In the genomic region with DNA sequence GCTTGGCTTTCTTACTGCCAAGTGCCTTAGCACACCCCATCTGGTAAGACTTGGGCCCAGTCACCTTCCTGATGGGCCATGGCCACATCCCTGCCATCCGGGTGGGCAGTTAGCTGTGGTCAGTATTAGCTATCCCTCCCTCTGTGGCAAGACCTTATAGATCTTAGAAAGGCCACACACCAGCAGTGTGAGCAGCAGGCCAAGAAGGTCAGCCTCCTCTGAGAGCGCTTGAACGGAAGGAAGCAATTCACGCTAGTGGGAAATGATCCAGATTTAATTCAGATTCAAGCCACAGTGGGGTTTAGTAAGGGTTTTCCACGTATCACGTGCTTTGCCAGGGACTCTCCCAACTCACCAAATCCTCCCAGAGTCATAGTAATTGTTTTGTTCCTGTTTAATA, we compare ENCODE assay signal across 10 mouse cellular contexts.
DNase-seq lines count a peak whose midpoint lies in the region; TF ChIP-seq lines count a peak whose summit lies in the region.
"Had no signal": no experiment of that assay in that cellular context is flagged by ENCODE, and none has a peak within 500 bp of the region (broad histone marks: within the 10 kb centered on the region; RNA-seq: fewer than 3 reads in every experiment).

No protein-coding gene starts in this region.

- no peak for TF ChIP-seq CTCF in gastrocnemius, adult 2 months (IDR thresholded peaks at IDR 0.05)

- intact Hi-C loops in gastrocnemius, adult 2 months (cut with DNase I) = no loop called here

- peak; percentile 17 for DNase-seq in adrenal gland, adult 2 months
- DNase-seq in adrenal gland, postnatal 25 days = no peak
- peak; percentile 5 for DNase-seq in kidney, postnatal 14 days
- DNase-seq in kidney, adult 11 months = no peak
- DNase-seq in gastrocnemius, adult 2 months = peak; percentile 47
- DNase-seq in lung, postnatal 14 days = peak; percentile 9
- no peak for DNase-seq in spleen, adult 18-20 months
- DNase-seq in layer of hippocampus, adult 9-10 months (ENCODE audit: low spot score) = no peak
- DNase-seq: kidney, adult 18-20 months; liver had no signal

- no peak overlapping the region for H3K4me3 ChIP-seq in gastrocnemius, adult 2 months

- H3K27ac ChIP-seq in gastrocnemius, adult 2 months = peak overlapping the region; percentile 71

Comparison
In these comparisons a context has a peak if more than half of its experiments do, and no peak if none do; other contexts are left out.
1. DNase-seq: peak in adrenal gland, adult 2 months (single experiment), kidney, postnatal 14 days (single experiment), gastrocnemius, adult 2 months (single experiment) and lung, postnatal 14 days (single experiment); none in adrenal gland, postnatal 25 days (single experiment), kidney, adult 11 months (single experiment), spleen, adult 18-20 months (0 of 2) and layer of hippocampus, adult 9-10 months (single experiment).